Mouse (Mus musculus): Measurements from ENCODE around the gene Amigo1.
"Not testable (repeated sequence)": the region's sequence is repeated elsewhere in the genome, so short reads cannot be mapped to it uniquely, and the experiment has no call there.

Amigo1 gene

GRCm38 (mm10) chr3:108210771-108211139 is 24.6 kb downstream of the Amigo1 start, which contains the start of gene Atxn7l2:
TSS of gene Atxn7l2 (minus strand) at chr3:108210934.
- DNase-seq = peak; percentile 90 to 94

- DNase-seq = peak; percentile 81 to 83
Observed at GRCm38 (mm10) chr3:108211845-108212244, 25.7 kb downstream of the Amigo1 start.

DNA sequence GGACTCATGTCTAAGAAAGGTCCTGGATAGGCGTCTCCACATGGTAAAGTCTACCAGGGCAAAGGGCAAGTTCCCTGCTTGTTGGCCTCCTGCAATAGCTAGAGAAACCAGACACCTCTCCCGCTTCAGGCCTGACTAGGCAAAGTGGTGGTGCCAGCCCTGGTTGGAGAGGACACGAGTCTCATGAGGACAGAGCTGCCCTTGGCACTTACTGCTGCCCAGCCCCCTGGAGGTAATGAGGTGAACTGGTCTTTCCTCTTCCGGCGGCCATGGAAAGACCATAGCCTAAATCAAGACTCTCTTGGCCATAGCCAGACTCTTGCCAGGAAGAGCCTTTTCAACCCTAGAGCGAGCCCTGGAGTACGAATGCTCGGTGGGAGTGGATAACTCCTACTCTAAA is 26.3 kb downstream of the Amigo1 start:
- DNase-seq = peak; percentile 63 to 68

- no peak for DNase-seq
Observed at GRCm38 (mm10) chr3:108214734-108215133, 28.6 kb downstream of the Amigo1 start.

GRCm38 (mm10) chr3:108220661-108221060 is 34.5 kb downstream of the Amigo1 start:
- no peak for DNase-seq

DNA sequence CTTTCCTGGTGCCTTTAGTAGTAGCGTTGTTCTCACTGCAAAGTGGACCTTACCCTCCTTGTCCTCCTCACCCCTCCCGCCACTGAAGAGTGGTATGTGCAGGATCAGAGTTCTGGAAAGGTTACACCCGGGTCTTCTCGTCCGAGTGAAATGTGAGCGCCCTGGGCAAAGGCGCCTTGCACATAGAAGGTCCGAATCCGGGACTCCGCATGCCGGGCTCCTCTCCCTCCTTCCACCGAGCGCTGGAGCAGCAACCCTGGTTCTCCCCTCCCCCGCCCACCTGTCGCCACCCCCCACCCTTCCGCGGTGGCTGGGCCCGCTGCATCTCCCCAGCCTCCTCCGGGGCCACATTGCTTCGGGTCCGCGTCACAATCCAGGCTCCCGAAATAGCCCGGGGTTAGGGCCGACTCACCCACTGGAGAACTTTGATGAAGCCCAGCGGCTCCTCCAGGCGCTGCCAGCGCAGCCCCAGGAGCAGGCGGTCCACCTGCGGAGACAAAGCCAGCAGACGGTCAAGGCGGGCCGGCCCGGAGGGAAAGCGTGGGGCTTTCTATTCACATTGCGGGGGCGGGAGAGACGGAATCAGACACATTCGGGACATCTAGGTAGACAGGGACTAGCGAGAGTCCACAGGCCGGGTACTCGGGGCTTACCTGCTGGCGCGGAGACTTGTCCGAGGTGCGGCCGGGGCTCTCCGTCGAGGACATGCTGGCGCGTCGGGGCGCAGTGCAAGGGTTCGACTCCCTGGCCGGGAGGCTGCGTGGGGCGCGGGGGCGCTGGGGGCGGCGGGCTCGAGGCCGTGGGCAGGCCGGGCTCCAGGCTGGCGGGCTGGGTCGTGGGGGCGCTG is 39.8 kb downstream of the Amigo1 start:
- peak; percentile 29 to 38 for DNase-seq

DNA sequence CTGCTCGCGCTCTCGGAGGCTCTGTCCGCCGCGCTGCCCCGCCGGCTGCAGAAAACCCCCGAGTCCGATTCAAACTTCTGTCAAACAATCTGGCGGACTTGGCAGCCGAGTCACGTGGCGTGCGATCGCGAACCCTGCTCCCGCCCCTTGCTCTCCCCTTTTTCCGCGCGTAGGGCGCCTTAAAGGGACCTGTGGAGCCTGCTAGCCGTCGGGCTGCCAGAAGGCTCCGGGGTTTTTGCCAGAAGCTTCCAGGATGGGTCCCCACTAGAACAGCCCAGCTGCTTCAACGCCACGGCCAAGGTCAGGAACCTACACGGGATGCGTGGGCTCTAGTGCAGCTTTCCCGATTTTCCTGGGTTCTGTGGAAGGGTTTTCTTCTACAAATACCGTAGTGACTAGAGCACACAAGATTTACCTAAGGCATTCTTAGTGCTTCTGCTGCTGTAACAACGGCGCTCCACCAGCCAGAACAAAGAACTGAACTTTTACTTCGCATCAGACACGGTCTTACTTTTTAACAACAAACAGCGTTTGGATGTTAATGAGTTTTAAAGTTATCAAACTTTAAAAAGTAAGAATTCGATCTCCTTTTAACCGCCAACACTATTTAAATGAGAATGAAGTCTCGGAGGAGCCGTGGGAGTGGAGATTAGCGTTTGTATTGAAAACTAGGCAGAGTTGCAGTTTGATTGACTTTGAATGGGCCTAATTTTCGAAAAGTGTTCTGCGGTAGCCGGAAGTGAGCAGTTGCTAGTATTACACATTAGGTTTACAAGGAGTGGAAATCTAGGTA is 40.6 kb downstream of the Amigo1 start, which contains the start of gene Sypl2:
TSS of gene Sypl2 (minus strand) at position 91 of the 793 bp plus-strand sequence.
- DNase-seq = peak; percentile 69 to 77

DNA sequence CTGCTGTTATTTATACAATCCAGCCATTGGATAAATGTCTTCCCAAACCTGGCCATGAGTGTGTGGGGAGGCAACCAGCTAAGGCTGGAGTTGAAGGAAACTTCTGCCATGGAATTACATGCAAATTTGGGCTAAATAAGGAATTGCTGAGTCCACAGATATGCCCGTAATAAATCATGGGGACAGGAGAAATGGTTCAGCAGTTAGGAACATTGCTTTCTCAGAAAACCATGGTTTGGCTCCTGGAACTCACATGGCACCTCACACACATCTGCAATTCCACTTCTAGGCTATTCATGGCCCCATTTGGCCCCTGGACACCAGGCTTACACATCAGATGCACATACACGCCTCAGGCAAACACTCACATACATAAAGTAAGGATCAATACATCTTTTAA is 41.4 kb downstream of the Amigo1 start:
- no peak for DNase-seq

- no peak for DNase-seq
Observed at GRCm38 (mm10) chr3:108231646-108232045, 45.5 kb downstream of the Amigo1 start.

GRCm38 (mm10) chr3:108237474-108238102 is 51.5 kb downstream of the Amigo1 start:
- DNase-seq = not testable (repeated sequence)

GRCm38 (mm10) chr3:108241243-108241839 is 55.2 kb downstream of the Amigo1 start:
- no peak for DNase-seq
